Mouse (Mus musculus) spleen, adult 2 months (tissue): ENCODE results near the gene Trpv1.

Source experiments
- CTCF ChIP-seq: fragments of 200-500 bp; IDR thresholded peaks from 2 replicates; pipeline ENCODE4 v1.5.1; 2011; ENCODE audit warnings: mild to moderate bottlenecking, inconsistent platforms; ENCODE audit not compliant: insufficient read depth, insufficient read length, insufficient replicate concordance; ENCODE audit errors: extremely low read depth
- POLR2A ChIP-seq: fragments of 200-500 bp; IDR thresholded peaks from 2 replicates; pipeline ENCODE4 v1.6.1; 2011; ENCODE audit warnings: low read depth, low read length, inconsistent platforms

DNA sequence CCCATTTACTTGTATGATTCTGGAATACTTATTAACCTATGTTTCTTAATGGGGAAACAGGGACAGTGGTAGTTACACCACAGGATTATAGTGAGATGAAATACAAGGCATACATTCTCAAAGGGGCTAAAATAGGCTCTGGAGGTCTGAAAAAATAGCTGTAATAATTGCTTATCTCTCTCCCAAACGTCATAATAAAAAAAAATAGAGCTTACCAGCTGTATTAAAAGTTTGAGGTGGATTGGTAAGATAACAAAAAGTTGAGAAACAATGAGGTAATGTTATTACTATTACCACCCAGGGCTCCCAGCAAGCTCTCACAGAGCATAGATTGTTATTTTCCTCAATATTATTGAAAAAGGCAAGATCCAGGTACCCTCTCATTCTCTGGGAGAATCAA, 35.9 kb upstream of the Trpv1 start:
- no peak for TF ChIP-seq CTCF
- TF ChIP-seq POLR2A: no peak
